Mouse (Mus musculus): ENCODE measurements at regions not wholly inside any gene's neighbourhood (a gene's known extent, or its start where the extent isn't known, plus 50 kb on each side); places are given as distances from the start of the nearest gene placed in this dataset.
A peak's percentile ranks its signal among the peaks of the same experiment; 100 is the strongest.

- no peaks in the 10 kb centered on the region for H3K9me3 ChIP-seq (ENCODE audit: control insufficient read depth, low read length)
- 0 out of 2 replicates have a peak, but pooled peaks cover 2% of the 10 kb centered on the region for H3K27me3 ChIP-seq (ENCODE audit: control insufficient read depth, insufficient read depth, low read length)
- peak overlapping the region; percentile 53 for H3K4me3 ChIP-seq (ENCODE audit: low read depth, low read length)
- WGBS = 27% methylated on average over 11 of the region's 11 CpGs
- H3K4me1 ChIP-seq (replicated peaks; ENCODE audit: control insufficient read depth, insufficient read depth, low read length) = no peaks in the 10 kb centered on the region; the same call in 1 of the 2 replicates
- peak overlapping the region; percentile 59 for H3K4me2 ChIP-seq (replicated peaks; ENCODE audit: low read depth, low read length)
- no peak overlapping the region for H3K9ac ChIP-seq (ENCODE audit: low read depth, low read length)
- ATAC-seq (ENCODE audit: low FRiP score) (peak; percentile 10; the same call in 1 of the 2 replicates), DNase-seq (ENCODE audit: low spot score) (peak; percentile 16)
- peak overlapping the region; percentile 27; the same call in 1 of the 2 replicates for H3K27ac ChIP-seq (ENCODE audit: low read depth, low read length)
- no peaks in the 10 kb centered on the region for H3K36me3 ChIP-seq (ENCODE audit: control insufficient read depth, insufficient read depth, low read length)
Measured at GRCm38 (mm10) chr16:25058051-25058747, 228.4 kb upstream of the Tprg start.

GRCm38 (mm10) chr16:25058812-25059501 is 227.7 kb upstream of the Tprg start:
- peak overlapping the region; percentile 59 for H3K4me2 ChIP-seq (replicated peaks; ENCODE audit: low read depth, low read length)
- H3K27me3 ChIP-seq (ENCODE audit: control insufficient read depth, insufficient read depth, low read length) = 0 out of 2 replicates have a peak, but pooled peaks cover 2% of the 10 kb centered on the region
- H3K4me3 ChIP-seq (ENCODE audit: low read depth, low read length) = peak overlapping the region; percentile 53
- no peaks in the 10 kb centered on the region for H3K9me3 ChIP-seq (ENCODE audit: control insufficient read depth, low read length)
- H3K27ac ChIP-seq (ENCODE audit: low read depth, low read length) = peak overlapping the region; percentile 87
- H3K36me3 ChIP-seq (ENCODE audit: control insufficient read depth, insufficient read depth, low read length) = no peaks in the 10 kb centered on the region
- ATAC-seq (ENCODE audit: low FRiP score) (peak; percentile 98), DNase-seq (ENCODE audit: low spot score) (peak; percentile 90)
- H3K9ac ChIP-seq (ENCODE audit: low read depth, low read length) = peak overlapping the region; percentile 66
- H3K4me1 ChIP-seq (replicated peaks; ENCODE audit: control insufficient read depth, insufficient read depth, low read length) = no peaks in the 10 kb centered on the region; the same call in 1 of the 2 replicates
- WGBS = under 1% methylated on average over 36 of the region's 36 CpGs

- peak overlapping the region; percentile 66 for H3K9ac ChIP-seq (ENCODE audit: low read depth, low read length)
- H3K4me2 ChIP-seq (replicated peaks; ENCODE audit: low read depth, low read length) = peak overlapping the region; percentile 59
- peak overlapping the region; percentile 53 for H3K4me3 ChIP-seq (ENCODE audit: low read depth, low read length)
- H3K36me3 ChIP-seq (ENCODE audit: control insufficient read depth, insufficient read depth, low read length) = no peaks in the 10 kb centered on the region
- peak overlapping the region; percentile 87 for H3K27ac ChIP-seq (ENCODE audit: low read depth, low read length)
- DNase-seq (ENCODE audit: low spot score) = no peak
- no peaks in the 10 kb centered on the region for H3K9me3 ChIP-seq (ENCODE audit: control insufficient read depth, low read length)
- 0% methylated on average over 12 of the region's 12 CpGs for WGBS
- ATAC-seq (ENCODE audit: low FRiP score) = peak; percentile 58; the same call in 1 of the 2 replicates
- 0 out of 2 replicates have a peak, but pooled peaks cover 2% of the 10 kb centered on the region for H3K27me3 ChIP-seq (ENCODE audit: control insufficient read depth, insufficient read depth, low read length)
- H3K4me1 ChIP-seq (replicated peaks; ENCODE audit: control insufficient read depth, insufficient read depth, low read length) = no peaks in the 10 kb centered on the region; the same call in 1 of the 2 replicates
Measured at GRCm38 (mm10) chr16:25059504-25059992, 227.1 kb upstream of the Tprg start.

- ATAC-seq (ENCODE audit: low FRiP score) = no peak
- Histone ChIP-seq H3K27me3 (ENCODE audit: control insufficient read depth, insufficient read depth, low read length) (0 out of 2 replicates have a peak, but pooled peaks cover 2% of the 10 kb centered on the region), H3K4me3 (ENCODE audit: low read depth, low read length) (no peak overlapping the region), H3K27ac (ENCODE audit: low read depth, low read length) (no peak overlapping the region), H3K36me3 (ENCODE audit: control insufficient read depth, insufficient read depth, low read length) (no peaks in the 10 kb centered on the region), H3K4me1 (replicated peaks; ENCODE audit: control insufficient read depth, insufficient read depth, low read length) (no peaks in the 10 kb centered on the region; the same call in 1 of the 2 replicates), H3K9me3 (ENCODE audit: control insufficient read depth, low read length) (no peaks in the 10 kb centered on the region), H3K4me2 (replicated peaks; ENCODE audit: low read depth, low read length) (peak overlapping the region; percentile 59; the same call in 1 of the 2 replicates), H3K9ac (ENCODE audit: low read depth, low read length) (no peak overlapping the region)
- WGBS = 83% methylated on average over 8 of the region's 8 CpGs
- DNase-seq (ENCODE audit: low spot score) = no peak
Measured at GRCm38 (mm10) chr16:25060266-25060665, 226.4 kb upstream of the Tprg start.

- no peak for DNase-seq (ENCODE audit: low spot score)
- H3K4me3 ChIP-seq (ENCODE audit: low read depth, low read length) = no peak overlapping the region
- H3K27me3 ChIP-seq (ENCODE audit: control insufficient read depth, insufficient read depth, low read length) = 0 out of 2 replicates have a peak, but pooled peaks cover 2% of the 10 kb centered on the region
- H3K9me3 ChIP-seq (ENCODE audit: control insufficient read depth, low read length) = no peaks in the 10 kb centered on the region
- H3K9ac ChIP-seq (ENCODE audit: low read depth, low read length) = no peak overlapping the region
- 79% methylated on average over 4 of the region's 4 CpGs for WGBS
- ATAC-seq (ENCODE audit: low FRiP score) = no peak
- no peak overlapping the region for H3K4me2 ChIP-seq (replicated peaks; ENCODE audit: low read depth, low read length)
- no peaks in the 10 kb centered on the region; the same call in 1 of the 2 replicates for H3K4me1 ChIP-seq (replicated peaks; ENCODE audit: control insufficient read depth, insufficient read depth, low read length)
- no peaks in the 10 kb centered on the region for H3K36me3 ChIP-seq (ENCODE audit: control insufficient read depth, insufficient read depth, low read length)
- no peak overlapping the region for H3K27ac ChIP-seq (ENCODE audit: low read depth, low read length)
Measured at GRCm38 (mm10) chr16:25061631-25062030, 225.0 kb upstream of the Tprg start.

- H3K27me3 ChIP-seq (ENCODE audit: control insufficient read depth, insufficient read depth, low read length) = no peaks in the 10 kb centered on the region
- DNase-seq (ENCODE audit: low spot score) = no peak
Measured at GRCm38 (mm10) chr16:25063981-25064380, 222.6 kb upstream of the Tprg start.

GRCm38 (mm10) chr16:25064538-25064937 is 222.1 kb upstream of the Tprg start:
- 16% methylated on average over 4 of the region's 4 CpGs for WGBS
- no peak overlapping the region for H3K9ac ChIP-seq (ENCODE audit: low read depth, low read length)
- no peaks in the 10 kb centered on the region for H3K27me3 ChIP-seq (ENCODE audit: control insufficient read depth, insufficient read depth, low read length)
- no peak overlapping the region for H3K27ac ChIP-seq (ENCODE audit: low read depth, low read length)
- no peak overlapping the region for H3K4me3 ChIP-seq (ENCODE audit: low read depth, low read length)
- H3K4me1 ChIP-seq (replicated peaks; ENCODE audit: control insufficient read depth, insufficient read depth, low read length) = no peaks in the 10 kb centered on the region; the same call in 1 of the 2 replicates
- no peak overlapping the region for H3K4me2 ChIP-seq (replicated peaks; ENCODE audit: low read depth, low read length)
- peak; percentile 71; the same call in 1 of the 2 replicates for ATAC-seq (ENCODE audit: low FRiP score)
- no peaks in the 10 kb centered on the region for H3K36me3 ChIP-seq (ENCODE audit: control insufficient read depth, insufficient read depth, low read length)
- peak; percentile 93 for DNase-seq (ENCODE audit: low spot score)
- H3K9me3 ChIP-seq (ENCODE audit: control insufficient read depth, low read length) = no peaks in the 10 kb centered on the region

More at GRCm38 (mm10) chr16:25063981-25064380, 222.6 kb upstream of the Tprg start:
- Histone ChIP-seq H3K9ac (ENCODE audit: low read depth, low read length) (no peak overlapping the region), H3K27ac (ENCODE audit: low read depth, low read length) (no peak overlapping the region), H3K4me3 (ENCODE audit: low read depth, low read length) (no peak overlapping the region), H3K4me1 (replicated peaks; ENCODE audit: control insufficient read depth, insufficient read depth, low read length) (no peaks in the 10 kb centered on the region; the same call in 1 of the 2 replicates), H3K4me2 (replicated peaks; ENCODE audit: low read depth, low read length) (no peak overlapping the region), H3K36me3 (ENCODE audit: control insufficient read depth, insufficient read depth, low read length) (no peaks in the 10 kb centered on the region), H3K9me3 (ENCODE audit: control insufficient read depth, low read length) (no peaks in the 10 kb centered on the region)
- ATAC-seq (ENCODE audit: low FRiP score) = no peak

GRCm38 (mm10) chr16:25066822-25067221 is 219.8 kb upstream of the Tprg start:
- no peak for DNase-seq (ENCODE audit: low spot score)
- 60% methylated on average over 7 of the region's 7 CpGs for WGBS
- H3K4me2 ChIP-seq (replicated peaks; ENCODE audit: low read depth, low read length) = no peak overlapping the region

More at GRCm38 (mm10) chr16:25066822-25067221, 219.8 kb upstream of the Tprg start:
- no peak for ATAC-seq (ENCODE audit: low FRiP score)
- H3K4me1 ChIP-seq (replicated peaks; ENCODE audit: control insufficient read depth, insufficient read depth, low read length) = no peaks in the 10 kb centered on the region
- H3K27ac ChIP-seq (ENCODE audit: low read depth, low read length) = no peak overlapping the region
- no peak overlapping the region for H3K4me3 ChIP-seq (ENCODE audit: low read depth, low read length)
- no peaks in the 10 kb centered on the region for H3K9me3 ChIP-seq (ENCODE audit: control insufficient read depth, low read length)
- no peaks in the 10 kb centered on the region for H3K36me3 ChIP-seq (ENCODE audit: control insufficient read depth, insufficient read depth, low read length)
- H3K27me3 ChIP-seq (ENCODE audit: control insufficient read depth, insufficient read depth, low read length) = no peaks in the 10 kb centered on the region
- no peak overlapping the region for H3K9ac ChIP-seq (ENCODE audit: low read depth, low read length)
